7 mouse cellular contexts compared by ENCODE assay signal in the genomic region with DNA sequence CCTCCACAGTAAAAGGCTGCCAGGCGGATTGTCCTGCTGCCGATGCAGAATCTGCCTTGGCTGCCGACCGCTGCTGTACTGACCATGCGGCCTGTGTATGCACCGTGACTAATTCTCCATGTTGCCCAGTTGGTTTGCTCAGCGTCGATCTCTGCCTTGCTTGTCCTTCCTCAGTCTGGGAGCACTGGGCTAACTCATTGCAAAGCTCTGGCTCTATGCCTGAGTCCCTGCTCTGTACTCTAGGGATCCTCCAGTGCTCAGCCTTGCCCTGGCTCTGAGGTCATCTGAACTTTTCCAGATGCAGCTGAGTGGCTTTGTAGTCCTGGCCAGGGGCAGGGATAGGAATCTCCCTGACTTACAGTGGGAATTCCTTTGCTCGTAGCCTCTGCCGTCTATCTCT. TPM values are rescaled to one million over a fixed set of nuclear protein-coding genes. Genes with fewer than 3 reads are reported as not detected.
DNase-seq lines count a peak whose midpoint lies in the region; ATAC-seq lines count a peak whose summit lies in the region.

No protein-coding gene starts in this region.

- H3K36me3 ChIP-seq in embryonic facial prominence, embryonic 15.5 days: no peaks in the 10 kb centered on the region

- H3K27ac ChIP-seq in embryonic facial prominence, embryonic 15.5 days (replicated peaks): peak overlapping the region; percentile 23; the same call in 1 of the 2 replicates

- no peak for ATAC-seq in embryonic facial prominence, embryonic 15.5 days (ENCODE audit: insufficient number of reproducible peaks, low FRiP score, low TSS enrichment, low read depth)

- no peaks in the 10 kb centered on the region for H3K27me3 ChIP-seq in embryonic facial prominence, embryonic 15.5 days

- H3K4me1 ChIP-seq in embryonic facial prominence, embryonic 15.5 days: peaks cover 91% of the 10 kb centered on the region

- H3K9ac ChIP-seq in embryonic facial prominence, embryonic 15.5 days: no peak overlapping the region

- DNase-seq in testis, postnatal 10 days (ENCODE audit: low spot score): peak; percentile 51
- no peak for DNase-seq in testis, postnatal 14 days (ENCODE audit: low spot score)
- peak; percentile 68 for DNase-seq in heart, postnatal 25 days (ENCODE audit: low spot score)
- peak; percentile 42 for DNase-seq in lung, postnatal 10 days
- DNase-seq in layer of hippocampus, adult 11-12 months (ENCODE audit: low spot score): no peak
- DNase-seq in spleen, adult 12 weeks (ENCODE audit: low spot score): no peak

- 37% methylated on average over 10 of the region's 10 CpGs for WGBS in embryonic facial prominence, embryonic 15.5 days

- no peak overlapping the region for H3K4me2 ChIP-seq in embryonic facial prominence, embryonic 15.5 days (replicated peaks)

- intact Hi-C loops in heart, postnatal 25 days (cut with DNase I): loop anchor here (5.0 kb wide), 1 partner anchor 53 kb away; no protein-coding TSS in a partner anchor

- no peak overlapping the region for H3K4me3 ChIP-seq in embryonic facial prominence, embryonic 15.5 days (replicated peaks)

- H3K9me3 ChIP-seq in embryonic facial prominence, embryonic 15.5 days (replicated peaks): no peaks in the 10 kb centered on the region

RNA-seq across cellular contexts. Expression of gene Farp1, which starts 24.3 kb away (rescaled TPM):
- polyA plus RNA-seq in embryonic facial prominence, embryonic 15.5 days (2015; fragmentation: Nextera tagmentation; extraction: Ambion mirVana): 30.5 and 32.5 TPM in 2 replicates
- 10 to 100 TPM; 10.7 to 12.0 TPM for total RNA-seq in heart, postnatal 25 days (2021)

Comparison
In these comparisons a context has a peak if more than half of its experiments do, and no peak if none do; other contexts are left out.
1. DNase-seq: peak in testis, postnatal 10 days (single experiment), heart, postnatal 25 days (single experiment) and lung, postnatal 10 days (single experiment); none in testis, postnatal 14 days (single experiment), layer of hippocampus, adult 11-12 months (single experiment) and spleen, adult 12 weeks (single experiment).